Mouse (Mus musculus) heart, adult 8-10 months (tissue): ENCODE results near the gene Cdh26. TPM values are rescaled to one million over a fixed set of nuclear protein-coding genes. Genes with fewer than 3 reads are reported as not detected.
A peak's percentile ranks its signal among the peaks of the same experiment; 100 is the strongest.

Experiments used
- DNase-seq: peaks from one replicate; pipeline ENCODE4 v3.0.0; 2022; ENCODE audit warnings: low spot score
- total RNA-seq, 4 experiments: library from RNA; stranded (reverse); gene quantifications; 2 replicates each; pipeline ENCODE4 v1.2.4; 2022

Cdh26 gene
- not detected for total RNA-seq

- DNase-seq: no peak
These were observed at the start of gene Cdh26 for GRCm38 (mm10) chr2:178430231-178430630. Gene Cdh26, plus strand, starts transcription at chr2:178430531.

- no peak for DNase-seq
These were observed 23.1 kb upstream of the Cdh26 start, which contains the start of gene Sycp2 for GRCm38 (mm10) chr2:178407053-178407815. Gene Sycp2, minus strand, starts transcription at chr2:178407685.

GRCm38 (mm10) chr2:178409024-178409423, 21.3 kb upstream of the Cdh26 start:
- no peak for DNase-seq

GRCm38 (mm10) chr2:178410286-178410685, 20.0 kb upstream of the Cdh26 start:
- DNase-seq: no peak

GRCm38 (mm10) chr2:178412598-178412997, 17.7 kb upstream of the Cdh26 start:
- peak; percentile 71 for DNase-seq

GRCm38 (mm10) chr2:178413081-178413480, 17.2 kb upstream of the Cdh26 start:
- no peak for DNase-seq

- DNase-seq: peak; percentile 16
These were observed 16.7 kb upstream of the Cdh26 start for GRCm38 (mm10) chr2:178413481-178414260.

GRCm38 (mm10) chr2:178414261-178415149, 15.8 kb upstream of the Cdh26 start, which contains the start of the genes Ppp1r3d and Fam217b:
Gene Ppp1r3d, minus strand, starts transcription at chr2:178414472.
Gene Fam217b, plus strand, starts transcription at chr2:178414524.
- peak; percentile 54 for DNase-seq

GRCm38 (mm10) chr2:178415150-178415448, 15.2 kb upstream of the Cdh26 start:
- no peak for DNase-seq

- no peak for DNase-seq
These were observed 13.9 kb upstream of the Cdh26 start for GRCm38 (mm10) chr2:178416427-178416826.

- no peak for DNase-seq
These were observed 13.4 kb upstream of the Cdh26 start for GRCm38 (mm10) chr2:178416970-178417369.

GRCm38 (mm10) chr2:178420576-178420975, 9.8 kb upstream of the Cdh26 start:
- DNase-seq: no peak

- DNase-seq: no peak
These were observed 8.7 kb upstream of the Cdh26 start for GRCm38 (mm10) chr2:178421603-178422002.

- DNase-seq: no peak
These were observed 8.1 kb upstream of the Cdh26 start for GRCm38 (mm10) chr2:178422186-178422585.

- DNase-seq: no peak
These were observed 7.1 kb upstream of the Cdh26 start for GRCm38 (mm10) chr2:178423223-178423622.

GRCm38 (mm10) chr2:178426229-178426628, 4.1 kb upstream of the Cdh26 start:
- DNase-seq: no peak

- no peak for DNase-seq
These were observed 3.1 kb upstream of the Cdh26 start for GRCm38 (mm10) chr2:178427181-178427580.

- DNase-seq: no peak
These were observed 2.1 kb upstream of the Cdh26 start for GRCm38 (mm10) chr2:178428183-178428582.

- no peak for DNase-seq
These were observed 1.7 kb upstream of the Cdh26 start for GRCm38 (mm10) chr2:178428676-178429075.

- DNase-seq: no peak
These were observed 905 bp upstream of the Cdh26 start for GRCm38 (mm10) chr2:178429426-178429825.

GRCm38 (mm10) chr2:178433495-178433894, 3.2 kb downstream of the Cdh26 start:
- no peak for DNase-seq

- DNase-seq: no peak
These were observed 3.6 kb downstream of the Cdh26 start for GRCm38 (mm10) chr2:178433903-178434302.
